Mouse (Mus musculus): ENCODE results near the gene Cd8a.

Cd8a gene

GRCm38 (mm10) chr6:71360221-71360620 lies 13.0 kb upstream of the Cd8a start:
- ChIA-PET CTCF (no interaction called here), POLR2A (no interaction called here)

- ChIA-PET POLR2A (no interaction called here), CTCF (no interaction called here)
Observed at GRCm38 (mm10) chr6:71360751-71361150, 12.5 kb upstream of the Cd8a start.

GRCm38 (mm10) chr6:71361156-71361670 lies 12.0 kb upstream of the Cd8a start:
- ChIA-PET POLR2A (no interaction called here), CTCF (no interaction called here)

- POLR2A ChIA-PET = no interaction called here
- CTCF ChIA-PET = no interaction called here
Observed at GRCm38 (mm10) chr6:71363995-71364394, 9.2 kb upstream of the Cd8a start.

- POLR2A ChIA-PET = no interaction called here
Observed at GRCm38 (mm10) chr6:71369416-71369815, 3.8 kb upstream of the Cd8a start.

GRCm38 (mm10) chr6:71371085-71371605 lies 2.1 kb upstream of the Cd8a start:
- POLR2A ChIA-PET = no interaction called here
- CTCF ChIA-PET = no interaction called here

More at GRCm38 (mm10) chr6:71369416-71369815, 3.8 kb upstream of the Cd8a start:
- CTCF ChIA-PET = interaction anchor here in 1 of 4 experiments (0.8 kb wide), 1 partner anchor 16 kb away, joined by 4 read pairs; no protein-coding TSS in a partner anchor

- ChIA-PET POLR2A (interaction anchor here in 1 of 4 experiments (0.9 kb wide), 1 partner anchor 10 kb away, joined by 3 read pairs; no protein-coding TSS in a partner anchor), CTCF (no interaction called here)
Observed at GRCm38 (mm10) chr6:71372041-71372720, 1.0 kb upstream of the Cd8a start.

- ChIA-PET POLR2A (interaction anchor here in 1 of 4 experiments (0.5 to 2.0 kb wide), 3 partner anchors 210 to 605 kb away, joined by 3 to 7 read pairs (median 3); partner anchors contain the start of gene Kdm3a), CTCF (interaction anchor here in 1 of 4 experiments (0.9 kb wide), 1 partner anchor 65 kb away, joined by 3 read pairs; no protein-coding TSS in a partner anchor)
Observed at GRCm38 (mm10) chr6:71374311-71374829, 1.1 kb downstream of the Cd8a start.

GRCm38 (mm10) chr6:71374921-71375320 lies 1.7 kb downstream of the Cd8a start:
- ChIA-PET CTCF (no interaction called here), POLR2A (no interaction called here)

- POLR2A ChIA-PET = interaction anchor here in 2 of 4 experiments (0.5 to 1.2 kb wide), 5 partner anchors 9 to 326 kb away, joined by 3 to 5 read pairs (median 3); no protein-coding TSS in a partner anchor
- CTCF ChIA-PET = no interaction called here
Observed at GRCm38 (mm10) chr6:71376711-71377110, 3.5 kb downstream of the Cd8a start.

GRCm38 (mm10) chr6:71381654-71382053 lies 8.4 kb downstream of the Cd8a start:
- CTCF ChIA-PET = no interaction called here
- POLR2A ChIA-PET = interaction anchor here in 2 of 4 experiments (1.0 kb wide), 2 partner anchors 9 to 111 kb away, joined by 3 read pairs; partner anchors contain the start of genes Cd8a (in 1 of the 2) and Krcc1 (in 1 of the 2)

- CTCF ChIA-PET = no interaction called here
- POLR2A ChIA-PET = interaction anchor here in 1 of 4 experiments (1.4 kb wide), 1 partner anchor 8 kb away, joined by 4 read pairs; no protein-coding TSS in a partner anchor
Observed at GRCm38 (mm10) chr6:71390496-71390895, 17.3 kb downstream of the Cd8a start.

GRCm38 (mm10) chr6:71396016-71396415 lies 22.8 kb downstream of the Cd8a start:
- POLR2A ChIA-PET = interaction anchor here in 3 of 4 experiments (0.7 to 1.8 kb wide), 4 partner anchors 9 to 134 kb away, joined by 3 to 6 read pairs (median 4); partner anchors contain the start of gene Rmnd5a (in 1 of the 3)
- CTCF ChIA-PET = interaction anchor here in 1 of 4 experiments (0.6 kb wide), 1 partner anchor 253 kb away, joined by 3 read pairs; no protein-coding TSS in a partner anchor

GRCm38 (mm10) chr6:71396761-71397160 lies 23.5 kb downstream of the Cd8a start:
- POLR2A ChIA-PET = interaction anchor here in 2 of 4 experiments (0.6 to 1.8 kb wide), 3 partner anchors 20 to 73 kb away, joined by 3 to 4 read pairs (median 4); partner anchors contain the start of gene Rmnd5a (in 1 of the 2)

GRCm38 (mm10) chr6:71398829-71399609 lies 25.8 kb downstream of the Cd8a start:
- ChIA-PET CTCF (interaction anchor here in 3 of 4 experiments (0.6 to 2.0 kb wide), 9 partner anchors 23 to 862 kb away, joined by 3 to 7 read pairs (median 3); no protein-coding TSS in a partner anchor), POLR2A (interaction anchor here in 2 of 4 experiments (0.9 to 1.1 kb wide), 3 partner anchors 9 to 248 kb away, joined by 3 to 4 read pairs (median 3); no protein-coding TSS in a partner anchor)

More at GRCm38 (mm10) chr6:71396761-71397160, 23.5 kb downstream of the Cd8a start:
- CTCF ChIA-PET = no interaction called here

GRCm38 (mm10) chr6:71414624-71415023 lies 41.4 kb downstream of the Cd8a start:
- ChIA-PET CTCF (no interaction called here), POLR2A (no interaction called here)

- ChIA-PET CTCF (no interaction called here), POLR2A (no interaction called here)
Observed at GRCm38 (mm10) chr6:71415446-71415845, 42.2 kb downstream of the Cd8a start.

GRCm38 (mm10) chr6:71418874-71419273 lies 45.6 kb downstream of the Cd8a start:
- ChIA-PET POLR2A (no interaction called here), CTCF (no interaction called here)

- POLR2A ChIA-PET = interaction anchor here in 1 of 4 experiments (1.2 to 1.5 kb wide), 2 partner anchors 12 to 13 kb away, joined by 3 to 4 read pairs; no protein-coding TSS in a partner anchor
- CTCF ChIA-PET = no interaction called here
Observed at GRCm38 (mm10) chr6:71420848-71421247, 47.6 kb downstream of the Cd8a start.
